Mouse (Mus musculus): Measurements from ENCODE around the gene Ccdc9b.
A peak's percentile ranks its signal among the peaks of the same experiment; 100 is the strongest.

Ccdc9b gene

GRCm38 (mm10) chr2:118706436-118706835 lies 56.0 kb downstream of the Ccdc9b start:
- peak; percentile 32 for DNase-seq

All from retina, postnatal 1 day (tissue).